In genomic region chr9:96783258-96783657, GRCm38 (mm10) we compare ENCODE assay signal across 16 mouse cellular contexts. TPM values are rescaled to one million over a fixed set of nuclear protein-coding genes. Genes with fewer than 3 reads are reported as not detected.
DNase-seq lines count a peak whose midpoint lies in the region; ATAC-seq and TF ChIP-seq lines count a peak whose summit lies in the region.
"Had no signal": no experiment of that assay in that cellular context is flagged by ENCODE, and none has a peak within 500 bp of the region (broad histone marks: within the 10 kb centered on the region; RNA-seq: fewer than 3 reads in every experiment).

No protein-coding gene starts in this region.

- TF ChIP-seq CTCF in lung, postnatal 0 days (IDR thresholded peaks at IDR 0.05) = no peak

- DNase-seq in heart, adult 9 months (ENCODE audit: low spot score in 2 of 2) = no peak
- peak; percentile 27 for DNase-seq in lung, postnatal 0 days (ENCODE audit: low spot score)
- DNase-seq in lung, postnatal 36 days = no peak
- peak; percentile 79 for DNase-seq in adrenal gland, adult 2 months
- DNase-seq in cerebellum, adult 9-10 months = no peak
- no peak for DNase-seq in right cerebral cortex, adult 2 months (ENCODE audit: low spot score in 2 of 2)
- DNase-seq: cerebellum, postnatal 25 days; forebrain, postnatal 0 days; gastrocnemius, postnatal 10 days; kidney, postnatal 10 days had no signal

- no peaks in the 10 kb centered on the region for H3K79me2 ChIP-seq in myocyte (ENCODE audit: control insufficient read depth, insufficient read depth)

- 0 out of 2 replicates have a peak overlapping the region, but pooled peaks have one; percentile 10 for H3K9ac ChIP-seq in heart, embryonic 11.5 days (ENCODE audit: low read depth, low read length)
- H3K9ac ChIP-seq in lung, postnatal 0 days (replicated peaks; ENCODE audit: low read depth) = no peak overlapping the region
- H3K9ac ChIP-seq: forebrain, postnatal 0 days; hindbrain, embryonic 12.5 days; liver, embryonic 12.5 days; midbrain, embryonic 13.5 days had no signal

- H3ac ChIP-seq in myocyte (ENCODE audit: control insufficient read depth, insufficient read length) = no peak overlapping the region

- no peak for TF ChIP-seq POLR2A in myocyte (IDR thresholded peaks at IDR 0.05; ENCODE audit: insufficient read length, low read depth)

- TF ChIP-seq EP300 in lung, postnatal 0 days (IDR thresholded peaks at IDR 0.05) = no peak

- H3K4me3 ChIP-seq in heart, embryonic 11.5 days (ENCODE audit: low read depth, low read length) = no peak overlapping the region
- H3K4me3 ChIP-seq in lung, postnatal 0 days (ENCODE audit: low read depth, low read length) = no peak overlapping the region
- no peak overlapping the region for H3K4me3 ChIP-seq in myocyte
- H3K4me3 ChIP-seq: hindbrain, embryonic 12.5 days; liver, embryonic 12.5 days; midbrain, embryonic 13.5 days had no signal

- H3K27me3 ChIP-seq in heart, embryonic 11.5 days (ENCODE audit: control insufficient read depth, insufficient read depth, low read length) = no peaks in the 10 kb centered on the region
- H3K27me3 ChIP-seq in lung, postnatal 0 days (replicated peaks; ENCODE audit: insufficient read depth, low read length) = no peaks in the 10 kb centered on the region
- H3K27me3 ChIP-seq in myocyte (ENCODE audit: control insufficient read depth, insufficient read depth, insufficient read length) = no peaks in the 10 kb centered on the region
- H3K27me3 ChIP-seq: hindbrain, embryonic 12.5 days; liver, embryonic 12.5 days; midbrain, embryonic 13.5 days had no signal

- H3K4me2 ChIP-seq in heart, embryonic 11.5 days = peak overlapping the region; percentile 22; the same call in 1 of the 2 replicates
- no peak overlapping the region for H3K4me2 ChIP-seq in lung, postnatal 0 days (replicated peaks; ENCODE audit: low read depth, low read length)
- H3K4me2 ChIP-seq in myocyte (ENCODE audit: low read depth) = peak overlapping the region; percentile 78
- H3K4me2 ChIP-seq: hindbrain, embryonic 12.5 days; liver, embryonic 12.5 days; midbrain, embryonic 13.5 days had no signal

- H3K27ac ChIP-seq in heart, embryonic 11.5 days (ENCODE audit: low read depth, low read length) = peak overlapping the region; percentile 74
- H3K27ac ChIP-seq in lung, postnatal 0 days (ENCODE audit: low read length) = no peak overlapping the region
- H3K27ac ChIP-seq: hindbrain, embryonic 12.5 days; liver, embryonic 12.5 days; midbrain, embryonic 13.5 days had no signal

- peaks cover 13% of the 10 kb centered on the region for H3K4me1 ChIP-seq in heart, embryonic 11.5 days (ENCODE audit: control insufficient read depth, insufficient read depth, low read length)
- H3K4me1 ChIP-seq in lung, postnatal 0 days (ENCODE audit: insufficient read depth, low read depth, low read length) = no peaks in the 10 kb centered on the region

- ATAC-seq in heart, embryonic 11.5 days (replicated peaks; ENCODE audit: insufficient number of reproducible peaks, low FRiP score, low TSS enrichment) = no peak
- ATAC-seq in lung, postnatal 0 days = peak; percentile 61
- ATAC-seq: forebrain, postnatal 0 days; intestine, embryonic 16.5 days; liver, embryonic 12.5 days; midbrain, embryonic 13.5 days had no signal

- H3K36me3 ChIP-seq in heart, embryonic 11.5 days (ENCODE audit: control insufficient read depth, insufficient read depth, low read length) = no peaks in the 10 kb centered on the region
- H3K36me3 ChIP-seq in lung, postnatal 0 days (ENCODE audit: insufficient read depth, low read length) = no peaks in the 10 kb centered on the region
- H3K36me3 ChIP-seq in myocyte (ENCODE audit: control insufficient read depth, insufficient read depth) = no peaks in the 10 kb centered on the region
- H3K36me3 ChIP-seq: hindbrain, embryonic 12.5 days; liver, embryonic 12.5 days; midbrain, embryonic 13.5 days had no signal

- 18% methylated on average over 5 of the region's 5 CpGs for WGBS in heart, embryonic 11.5 days (ENCODE audit: insufficient replicate concordance)
- 47% methylated on average over 5 of the region's 5 CpGs for WGBS in lung, postnatal 0 days

- H3K9me3 ChIP-seq in heart, embryonic 11.5 days (replicated peaks; ENCODE audit: control insufficient read depth, low read length) = no peaks in the 10 kb centered on the region
- no peaks in the 10 kb centered on the region for H3K9me3 ChIP-seq in lung, postnatal 0 days (ENCODE audit: low read length)
- H3K9me3 ChIP-seq: hindbrain, embryonic 12.5 days; liver, embryonic 12.5 days; midbrain, embryonic 13.5 days had no signal

TF ChIP-seq in myocyte, 11 proteins besides CTCF, POLR2A, EP300 and RAD21:
- TF ChIP-seq MYOD1 (IDR thresholded peaks at IDR 0.05; ENCODE audit: control insufficient read depth in 1 of 3, insufficient read length in 2 of 3, low read depth in 2 of 3) (peak in 1 of 3 experiments; percentile 66), MYOG (IDR thresholded peaks at IDR 0.05; ENCODE audit: control insufficient read depth in 1 of 3, insufficient read depth in 1 of 3, insufficient read length in 2 of 3, low read depth in 2 of 3) (peak in 1 of 3 experiments; percentile 64), POLR2AphosphoS2 (IDR thresholded peaks at IDR 0.05; ENCODE audit: insufficient read length, low read depth) (no peak)

RNA-seq across cellular contexts. Expression of gene Zbtb38, which starts 30.6 kb away (rescaled TPM):
- 22.7 and 24.7 TPM in 2 replicates for polyA plus RNA-seq in heart, embryonic 11.5 days (2014; fragmentation: Nextera tagmentation; extraction: Ambion mirVana)
- polyA plus RNA-seq in lung, postnatal 0 days (2015; fragmentation: Nextera tagmentation; extraction: Ambion mirVana) = 31.8 and 32.5 TPM in 2 replicates
- 10 to 100 TPM; 63.1 to 73.9 TPM for total RNA-seq in adrenal gland, adult 2 months (2021)
- 13.6 and 17.4 TPM in 2 replicates for polyA plus RNA-seq in adrenal gland, adult 2 months (2012; rRNA removed)
- 9.1 TPM for polyA plus RNA-seq in myocyte (2012; fragmentation: generic; extraction: Trizol)

Comparison
In these comparisons a context has a peak if more than half of its experiments do, and no peak if none do; other contexts are left out.
1. DNase-seq: peak in lung, postnatal 0 days (single experiment) and adrenal gland, adult 2 months (single experiment); none in heart, adult 9 months (0 of 2), lung, postnatal 36 days (single experiment), cerebellum, adult 9-10 months (single experiment) and right cerebral cortex, adult 2 months (0 of 2).